Mouse (Mus musculus) ZHBTc4 (cell line): Measurements from ENCODE around the gene Cdh5.
A peak's percentile ranks its signal among the peaks of the same experiment; 100 is the strongest.

Source experiments
- DNase-seq: peaks from one replicate; pipeline ENCODE4 v3.0.0-alpha.2; 2011; ENCODE audit warnings: low read depth, low spot score

Cdh5 gene

DNA sequence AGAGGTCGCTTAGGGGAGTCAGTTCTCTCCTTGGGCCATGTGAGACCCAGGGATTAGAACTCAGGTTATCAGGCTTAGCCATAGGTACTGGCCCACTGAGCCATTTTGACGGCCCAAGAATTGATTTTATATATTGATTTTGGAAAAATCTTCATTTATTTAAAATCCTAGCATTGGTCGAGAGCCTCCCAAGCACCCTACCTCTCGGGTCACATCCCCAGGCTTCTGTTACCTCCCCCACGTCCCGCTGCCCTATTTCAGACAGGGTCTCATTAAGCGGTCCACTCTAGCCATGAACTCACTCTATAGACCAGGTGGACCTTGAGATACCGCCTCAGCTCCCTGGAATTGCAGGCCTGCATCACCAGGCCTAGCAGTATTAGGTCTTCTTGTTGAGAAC lies 33.1 kb downstream of the Cdh5 start:
- no peak for DNase-seq

DNA sequence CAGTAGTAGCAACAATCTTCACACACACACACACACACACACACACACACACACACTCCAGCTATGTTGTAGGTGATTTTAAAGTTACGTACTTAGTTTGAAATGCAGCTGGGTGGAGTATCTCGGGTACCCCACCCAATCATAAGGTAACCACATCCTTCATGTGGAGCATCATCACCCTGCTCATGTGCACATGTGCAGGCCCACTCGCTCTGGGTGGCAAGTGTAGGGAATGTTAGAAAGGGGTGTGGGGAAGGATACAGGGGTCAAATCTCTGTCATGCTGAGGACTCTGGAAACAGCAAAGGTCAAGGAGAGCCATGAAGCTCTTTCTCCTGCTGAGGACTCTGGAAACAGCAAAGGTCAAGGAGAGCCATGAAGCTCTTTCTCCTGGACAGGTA lies 34.9 kb downstream of the Cdh5 start:
- no peak for DNase-seq

GRCm38 (mm10) chr8:104137636-104138035 lies 36.2 kb downstream of the Cdh5 start:
- no peak for DNase-seq

DNA sequence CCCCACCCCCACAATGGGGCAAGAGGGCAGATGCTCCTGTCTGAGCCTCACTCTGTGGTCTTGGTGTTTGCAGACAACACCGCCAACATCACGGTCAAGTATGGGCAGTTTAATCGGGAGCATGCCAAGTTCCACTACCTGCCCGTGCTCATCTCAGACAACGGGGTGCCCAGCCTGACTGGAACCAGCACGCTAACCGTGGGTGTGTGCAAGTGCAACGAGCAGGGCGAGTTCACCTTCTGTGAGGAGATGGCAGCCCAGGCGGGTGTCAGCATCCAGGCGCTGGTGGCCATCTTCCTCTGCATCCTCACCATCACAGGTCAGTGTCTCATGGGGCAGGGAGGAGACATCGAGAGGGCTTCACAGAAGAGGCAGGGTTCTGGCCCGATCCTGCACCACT lies 39.2 kb downstream of the Cdh5 start:
- no peak for DNase-seq

GRCm38 (mm10) chr8:104142415-104142814 lies 41.0 kb downstream of the Cdh5 start:
- DNase-seq, result peak; percentile 13

DNA sequence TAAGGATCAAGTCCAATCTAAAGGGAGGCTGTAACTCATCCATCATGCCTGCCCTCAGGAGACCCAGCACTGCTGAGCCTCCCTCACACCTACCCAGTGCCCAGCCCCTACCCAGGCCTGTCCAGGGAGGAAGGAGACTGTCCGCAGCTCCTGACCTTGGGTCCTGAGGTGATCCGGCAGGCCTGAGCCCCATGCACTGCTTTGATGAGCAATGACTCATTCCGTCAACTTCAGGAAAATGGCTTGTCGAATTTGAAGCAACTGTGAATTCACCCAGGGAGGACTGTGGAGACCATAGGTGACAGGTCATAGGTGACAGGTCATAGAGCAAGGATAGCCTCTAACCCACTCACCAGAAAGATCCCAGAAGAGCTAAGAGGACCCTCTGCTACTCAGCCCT lies 42.0 kb downstream of the Cdh5 start:
- DNase-seq, result no peak

- DNase-seq, result peak; percentile 30
These were observed 43.2 kb downstream of the Cdh5 start for GRCm38 (mm10) chr8:104144434-104145216.

GRCm38 (mm10) chr8:104145981-104146689 lies 44.7 kb downstream of the Cdh5 start:
- peak; percentile 84 for DNase-seq

GRCm38 (mm10) chr8:104146717-104147494 lies 45.5 kb downstream of the Cdh5 start:
- DNase-seq, result no peak

DNA sequence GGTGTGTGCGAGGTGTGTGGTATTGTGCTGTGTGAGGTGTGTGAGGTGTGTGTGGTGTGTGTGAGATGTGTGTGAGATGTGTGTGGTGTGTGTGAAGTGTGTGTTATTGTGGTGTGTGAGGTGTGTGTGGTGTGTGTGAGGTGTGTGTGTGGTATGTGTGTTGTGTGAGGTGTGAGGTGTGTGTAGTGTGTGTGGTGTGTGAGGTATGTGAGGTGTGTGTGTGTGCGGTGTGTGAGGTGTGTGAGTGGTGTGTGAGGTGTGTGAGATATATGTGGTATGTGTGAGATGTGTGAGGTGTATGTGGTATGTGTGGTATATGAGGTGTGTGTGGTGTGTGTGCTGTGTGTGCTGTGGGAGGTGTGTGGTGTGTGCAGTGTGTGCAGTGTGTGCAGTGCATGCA lies 46.5 kb downstream of the Cdh5 start:
- no peak for DNase-seq

DNA sequence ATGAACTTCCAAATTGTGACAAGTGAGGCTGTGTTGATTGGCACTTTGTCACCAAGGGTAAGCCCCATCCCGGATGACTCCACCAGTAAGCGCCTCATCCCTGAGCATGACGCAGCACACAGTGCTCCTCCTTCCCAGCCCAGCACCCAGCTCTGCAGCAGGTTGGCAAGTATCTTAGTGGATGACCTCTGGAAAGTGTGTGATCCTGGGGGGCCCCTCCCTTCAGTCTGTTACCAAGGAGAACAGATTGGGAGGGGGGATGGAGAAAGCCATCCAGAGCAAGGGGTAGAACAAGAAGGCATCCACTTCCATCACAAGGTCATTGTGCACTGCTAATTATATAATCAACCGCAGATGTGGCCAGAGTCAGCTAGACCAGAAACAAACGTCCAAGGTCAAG lies 59.3 kb downstream of the Cdh5 start:
- DNase-seq, result no peak

GRCm38 (mm10) chr8:104169461-104169860 lies 68.0 kb downstream of the Cdh5 start:
- DNase-seq, result no peak

DNA sequence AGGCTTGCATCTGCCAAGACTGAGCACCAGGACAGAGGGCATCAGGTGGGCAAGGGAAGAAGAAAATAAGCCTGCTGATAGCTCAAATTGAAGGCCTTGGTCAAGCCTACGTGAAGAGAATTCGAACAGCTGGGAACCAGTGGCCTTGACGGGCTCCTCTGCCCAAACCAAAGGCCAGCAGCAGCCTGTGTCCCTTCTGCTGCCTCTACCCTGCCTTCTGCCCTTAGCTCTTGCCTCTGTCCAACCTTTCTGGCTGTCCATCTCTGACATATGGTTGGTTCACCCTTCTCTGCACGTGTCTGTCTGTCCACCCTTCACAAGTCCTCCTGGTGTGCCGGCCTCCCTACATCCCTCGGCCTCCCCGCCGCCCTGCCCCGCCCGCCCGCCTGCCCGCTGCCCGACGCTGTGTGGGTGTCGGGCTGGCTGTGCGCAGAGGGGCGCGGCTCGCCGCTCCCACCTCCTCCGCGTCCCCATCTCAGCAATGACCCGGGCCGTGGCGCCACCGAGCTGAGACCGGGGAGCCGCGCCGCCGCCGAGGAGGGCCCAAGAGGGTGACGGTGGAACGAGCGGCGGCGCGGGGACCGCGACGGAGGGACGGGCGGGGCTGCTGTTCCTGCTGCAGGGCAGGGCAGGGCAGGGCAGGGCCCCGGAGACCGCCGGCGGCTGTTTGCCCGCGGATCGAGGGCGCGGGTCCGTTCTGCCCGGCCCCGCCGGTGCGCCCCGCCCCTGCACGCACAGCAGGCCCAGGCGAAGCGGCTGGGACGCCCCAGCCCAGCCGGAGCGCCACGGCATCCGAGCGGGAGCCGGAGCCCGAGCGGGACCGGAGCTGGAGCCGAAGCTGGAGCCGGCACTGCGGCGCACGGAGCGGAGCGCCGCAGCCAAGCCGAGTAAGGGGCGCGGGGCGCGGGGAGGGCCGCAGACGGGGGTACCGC lies 69.0 kb downstream of the Cdh5 start, which contains the start of gene Bean1:
Gene Bean1 (plus strand): TSS at position 325 of the 932 bp plus-strand sequence.
- peak; percentile 57 for DNase-seq

DNA sequence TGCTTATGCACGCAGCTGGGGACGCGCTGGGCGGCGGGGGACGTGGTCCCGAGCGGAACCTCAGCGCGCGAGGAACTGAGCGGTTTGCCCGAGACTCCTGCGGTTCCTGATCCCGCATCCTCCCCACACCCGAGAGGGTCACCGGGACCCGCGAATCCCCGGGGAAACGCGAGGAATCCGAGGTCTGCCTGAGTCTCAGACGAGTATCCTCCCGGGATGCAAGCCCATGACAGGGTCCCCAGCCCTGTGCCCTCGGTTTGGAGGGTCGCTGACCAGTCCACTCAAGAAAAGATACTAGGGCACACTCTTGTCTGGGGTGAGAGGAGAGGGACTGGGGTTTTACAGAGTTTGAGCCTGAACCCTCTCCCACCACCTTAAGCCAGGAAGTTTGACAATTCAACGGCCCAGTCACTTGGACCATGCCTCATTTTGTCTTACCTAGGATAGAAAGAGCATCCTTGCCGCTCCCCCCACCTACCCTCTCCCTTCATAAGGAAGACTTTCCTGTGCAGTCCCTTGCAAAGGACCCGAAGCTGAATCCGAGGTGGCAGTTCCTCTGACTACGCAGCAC lies 69.7 kb downstream of the Cdh5 start:
- peak; percentile 12 for DNase-seq

DNA sequence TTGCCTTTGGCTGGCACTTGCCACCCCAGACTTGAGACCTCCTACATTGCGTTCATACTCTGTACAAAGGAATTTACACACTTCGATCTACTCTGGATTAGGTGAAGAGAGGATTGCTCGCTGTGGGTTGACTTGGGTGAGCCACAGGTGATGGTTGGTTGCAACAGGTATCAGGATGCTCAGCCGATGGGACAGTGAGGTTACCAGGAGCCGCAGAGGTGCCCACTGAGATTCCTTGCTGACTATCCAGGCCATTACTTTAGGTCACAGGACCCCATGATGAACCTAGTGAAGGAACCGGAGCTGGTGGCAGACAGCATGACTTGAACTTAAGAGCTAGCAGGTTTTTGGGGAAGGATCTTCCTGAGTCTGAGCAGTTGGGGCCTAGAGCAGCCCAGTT lies 71.0 kb downstream of the Cdh5 start:
- DNase-seq, result no peak

DNA sequence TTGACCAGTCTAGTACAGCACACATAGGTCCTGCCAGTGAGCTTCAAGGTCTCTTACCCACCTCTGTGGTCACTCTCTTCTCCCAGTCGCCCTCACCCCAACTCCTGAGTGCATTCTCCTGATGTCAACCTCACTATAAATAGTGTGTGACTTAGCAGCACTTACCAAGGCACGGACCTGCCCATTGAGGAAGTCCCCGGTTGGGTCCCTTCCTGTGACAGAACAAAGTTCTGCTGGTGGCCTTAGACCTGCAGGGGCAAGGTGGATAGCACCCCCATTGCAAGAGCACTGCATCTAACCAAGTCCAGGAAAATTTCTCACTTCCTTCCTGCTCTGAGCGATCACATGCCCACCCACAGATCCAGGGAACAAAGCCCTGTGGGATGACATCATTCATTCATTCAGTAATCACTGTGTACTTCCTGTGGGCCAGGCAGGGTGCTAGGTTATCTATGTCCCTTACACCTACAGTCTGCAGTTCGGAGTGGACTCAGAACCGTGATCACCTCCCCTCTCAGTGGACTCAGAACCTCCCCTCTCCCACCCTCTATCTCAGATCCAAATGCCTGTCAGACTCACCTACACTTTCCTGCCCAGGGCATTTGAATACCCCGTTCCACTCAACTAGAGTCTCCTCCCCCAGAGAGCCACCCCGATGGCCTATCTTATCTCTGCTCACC lies 74.6 kb downstream of the Cdh5 start:
- DNase-seq, result no peak

GRCm38 (mm10) chr8:104177054-104177453 lies 75.6 kb downstream of the Cdh5 start:
- no peak for DNase-seq

GRCm38 (mm10) chr8:104184905-104185304 lies 83.5 kb downstream of the Cdh5 start:
- no peak for DNase-seq

GRCm38 (mm10) chr8:104186827-104187226 lies 85.4 kb downstream of the Cdh5 start:
- no peak for DNase-seq

DNA sequence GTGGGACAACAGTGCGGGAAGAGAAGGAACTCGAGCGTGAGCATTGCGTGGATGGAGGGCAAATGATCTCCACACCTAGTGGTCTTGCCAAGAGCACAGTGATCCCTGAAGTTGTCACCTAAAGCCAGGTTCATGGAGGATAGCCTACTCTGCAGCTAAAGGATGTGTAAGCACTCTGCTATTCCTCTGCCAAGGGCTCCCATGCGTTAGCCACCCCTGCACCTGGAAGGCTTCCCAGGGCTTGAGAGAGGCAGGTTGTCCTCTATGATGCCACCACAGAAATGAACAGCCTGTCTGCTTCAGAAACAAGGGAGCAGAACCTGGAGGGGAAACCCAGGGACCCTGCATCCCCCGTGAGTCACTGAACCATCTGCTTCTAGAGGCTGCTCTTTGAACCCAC lies 86.2 kb downstream of the Cdh5 start:
- DNase-seq, result no peak
